Mouse (Mus musculus) cerebellum, adult 2 months (tissue): ENCODE measurements at regions not wholly inside any gene's neighbourhood (a gene's known extent, or its start where the extent isn't known, plus 50 kb on each side); places are given as distances from the start of the nearest gene placed in this dataset.

Source experiments
- CTCF ChIP-seq: fragments of 200-500 bp; IDR thresholded peaks from 2 replicates; pipeline ENCODE4 v1.5.1; 2011; ENCODE audit warnings: low read depth, mild to moderate bottlenecking, control low read depth, low read length, moderate library complexity, borderline replicate concordance; ENCODE audit not compliant: insufficient read depth
- POLR2A ChIP-seq: fragments of 200-500 bp; IDR thresholded peaks from 2 replicates; pipeline ENCODE4 v1.6.1; 2011; ENCODE audit warnings: low read length, control low read depth, borderline replicate concordance; ENCODE audit not compliant: insufficient read depth

DNA sequence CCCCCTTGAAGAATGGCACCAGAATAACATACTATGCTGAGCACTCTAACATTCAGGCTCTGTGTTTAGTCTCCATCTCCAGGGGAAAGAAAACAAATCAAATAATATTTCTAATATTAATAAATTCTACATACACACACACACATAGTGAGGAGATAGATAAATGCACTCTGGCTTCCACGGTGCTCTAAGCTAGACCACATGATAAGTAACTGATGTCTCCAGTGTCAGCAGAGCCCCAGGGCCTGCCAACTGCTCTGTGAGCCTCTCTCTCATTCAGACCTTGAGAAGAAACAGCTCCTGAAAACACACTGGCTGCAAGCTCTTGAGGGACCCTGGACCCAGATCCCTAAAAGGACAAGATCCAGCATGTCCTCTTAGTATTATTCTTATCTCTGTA lies 56.9 kb upstream of the H2afz start:
- TF ChIP-seq CTCF (no peak), POLR2A (no peak)
